Mouse (Mus musculus): ENCODE data around the gene Ferd3l. TPM values are rescaled to one million over a fixed set of nuclear protein-coding genes. Genes with fewer than 3 reads are reported as not detected.
A peak's percentile ranks its signal among the peaks of the same experiment; 100 is the strongest.

Gene Ferd3l
- polyA plus RNA-seq, 1 experiment from 2014 or later: not detected

- no peak for TF ChIP-seq CTCF (IDR thresholded peaks at IDR 0.05; ENCODE audit: low read depth)
- 22% methylated on average over 8 of the region's 8 CpGs for WGBS
- H3K27ac ChIP-seq (ENCODE audit: low read depth): no peak overlapping the region
- no peak overlapping the region for H3K4me3 ChIP-seq (ENCODE audit: low read depth, low read length)
- no peaks in the 10 kb centered on the region for H3K36me3 ChIP-seq (ENCODE audit: insufficient read depth)
- no peak overlapping the region for H3K4me2 ChIP-seq
- DNase-seq: no peak
- peaks cover 76% of the 10 kb centered on the region for H3K27me3 ChIP-seq (ENCODE audit: insufficient read depth, low read length)
- H3K9me3 ChIP-seq (ENCODE audit: low read depth, low read length): no peaks in the 10 kb centered on the region
- H3K9ac ChIP-seq: no peak overlapping the region
- H3K4me1 ChIP-seq (ENCODE audit: insufficient read depth): peaks cover 3% of the 10 kb centered on the region; the same call in 1 of the 2 replicates
- ATAC-seq (ENCODE audit: insufficient read depth): no peak
Measured at GRCm38 (mm10) chr12:33954931-33955565, 26.8 kb downstream of the Ferd3l start.

- H3K9ac ChIP-seq: no peak overlapping the region
- H3K4me1 ChIP-seq (ENCODE audit: insufficient read depth): peaks cover 3% of the 10 kb centered on the region; the same call in 1 of the 2 replicates
- H3K27me3 ChIP-seq (ENCODE audit: insufficient read depth, low read length): peaks cover 81% of the 10 kb centered on the region
- H3K4me3 ChIP-seq (ENCODE audit: low read depth, low read length): peak overlapping the region; percentile 8; the same call in 1 of the 2 replicates
- no peaks in the 10 kb centered on the region for H3K36me3 ChIP-seq (ENCODE audit: insufficient read depth)
- H3K9me3 ChIP-seq (ENCODE audit: low read depth, low read length): no peaks in the 10 kb centered on the region
- peak overlapping the region; percentile 16; the same call in 1 of the 2 replicates for H3K4me2 ChIP-seq
- WGBS: 4% methylated on average over 28 of the region's 28 CpGs
- ATAC-seq (ENCODE audit: insufficient read depth) (no peak), DNase-seq (peak; percentile 33)
- no peak overlapping the region for H3K27ac ChIP-seq (ENCODE audit: low read depth)
- no peak for TF ChIP-seq CTCF (IDR thresholded peaks at IDR 0.05; ENCODE audit: low read depth)
Measured at GRCm38 (mm10) chr12:33955606-33956295, 27.5 kb downstream of the Ferd3l start.

- DNase-seq (no peak), ATAC-seq (ENCODE audit: insufficient read depth) (peak; percentile 35)
- no peak for TF ChIP-seq CTCF (IDR thresholded peaks at IDR 0.05; ENCODE audit: low read depth)
- Histone ChIP-seq H3K27me3 (ENCODE audit: insufficient read depth, low read length) (peaks cover 82% of the 10 kb centered on the region), H3K9ac (peak overlapping the region; percentile 34; the same call in 1 of the 2 replicates), H3K9me3 (ENCODE audit: low read depth, low read length) (no peaks in the 10 kb centered on the region), H3K36me3 (ENCODE audit: insufficient read depth) (no peaks in the 10 kb centered on the region), H3K4me1 (ENCODE audit: insufficient read depth) (peaks cover 3% of the 10 kb centered on the region; the same call in 1 of the 2 replicates), H3K27ac (ENCODE audit: low read depth) (no peak overlapping the region), H3K4me2 (peak overlapping the region; percentile 77), H3K4me3 (ENCODE audit: low read depth, low read length) (peak overlapping the region; percentile 52)
- WGBS: 1% methylated on average over 43 of the region's 43 CpGs
Measured at GRCm38 (mm10) chr12:33956576-33957399, 28.6 kb downstream of the Ferd3l start.

GRCm38 (mm10) chr12:33957400-33958240 lies 29.4 kb downstream of the Ferd3l start, which contains the start of gene Twist1:
Gene Twist1 (plus strand): TSS chr12:33957671.
- 1% methylated on average over 67 of the region's 105 CpGs for WGBS
- ATAC-seq (ENCODE audit: insufficient read depth) (peak; percentile 81), DNase-seq (peak; percentile 59)
- Histone ChIP-seq H3K9me3 (ENCODE audit: low read depth, low read length) (no peaks in the 10 kb centered on the region), H3K27ac (ENCODE audit: low read depth) (peak within 1 kb of the TSS; percentile 50; the same call in 1 of the 2 replicates), H3K4me2 (peak within 1 kb of the TSS; percentile 77), H3K36me3 (ENCODE audit: insufficient read depth) (no peaks in the 10 kb centered on the region), H3K4me3 (ENCODE audit: low read depth, low read length) (peak within 1 kb of the TSS; percentile 52), H3K27me3 (ENCODE audit: insufficient read depth, low read length) (peaks cover 91% of the 10 kb centered on the region), H3K9ac (peak within 1 kb of the TSS; percentile 55), H3K4me1 (ENCODE audit: insufficient read depth) (peaks cover 3% of the 10 kb centered on the region; the same call in 1 of the 2 replicates)
- TF ChIP-seq CTCF (IDR thresholded peaks at IDR 0.05; ENCODE audit: low read depth): no peak

GRCm38 (mm10) chr12:33958241-33959194 lies 30.3 kb downstream of the Ferd3l start:
- Histone ChIP-seq H3K4me1 (ENCODE audit: insufficient read depth) (peaks cover 3% of the 10 kb centered on the region; the same call in 1 of the 2 replicates), H3K4me3 (ENCODE audit: low read depth, low read length) (peak overlapping the region; percentile 52), H3K27ac (ENCODE audit: low read depth) (peak overlapping the region; percentile 50; the same call in 1 of the 2 replicates), H3K9me3 (ENCODE audit: low read depth, low read length) (no peaks in the 10 kb centered on the region), H3K4me2 (peak overlapping the region; percentile 77), H3K36me3 (ENCODE audit: insufficient read depth) (no peaks in the 10 kb centered on the region), H3K9ac (peak overlapping the region; percentile 55), H3K27me3 (ENCODE audit: insufficient read depth, low read length) (peaks cover 93% of the 10 kb centered on the region)
- no peak for TF ChIP-seq CTCF (IDR thresholded peaks at IDR 0.05; ENCODE audit: low read depth)
- DNase-seq: peak; percentile 36
- ATAC-seq (ENCODE audit: insufficient read depth): peak; percentile 35
- 1% methylated on average over 56 of the region's 56 CpGs for WGBS

Data from lung, embryonic 14.5 days (tissue).